Mouse (Mus musculus): ENCODE measurements at regions not wholly inside any gene's neighbourhood (a gene's known extent, or its start where the extent isn't known, plus 50 kb on each side); places are given as distances from the start of the nearest gene placed in this dataset.

GRCm38 (mm10) chr5:91865365-91865764 is 97.5 kb downstream of the Rchy1 start:
- TF ChIP-seq ZNF384 (IDR thresholded peaks at IDR 0.05; ENCODE audit: low read depth, low read length) = no peak
- TF ChIP-seq HCFC1 (IDR thresholded peaks at IDR 0.05; ENCODE audit: borderline replicate concordance, insufficient read depth, low read length) = no peak
